Mouse (Mus musculus): ENCODE measurements around the gene H13. TPM values are rescaled to one million over a fixed set of nuclear protein-coding genes. Genes with fewer than 3 reads are reported as not detected.

The H13 gene
- polyA plus RNA-seq, 1 experiment, result 72.1 TPM

DNA sequence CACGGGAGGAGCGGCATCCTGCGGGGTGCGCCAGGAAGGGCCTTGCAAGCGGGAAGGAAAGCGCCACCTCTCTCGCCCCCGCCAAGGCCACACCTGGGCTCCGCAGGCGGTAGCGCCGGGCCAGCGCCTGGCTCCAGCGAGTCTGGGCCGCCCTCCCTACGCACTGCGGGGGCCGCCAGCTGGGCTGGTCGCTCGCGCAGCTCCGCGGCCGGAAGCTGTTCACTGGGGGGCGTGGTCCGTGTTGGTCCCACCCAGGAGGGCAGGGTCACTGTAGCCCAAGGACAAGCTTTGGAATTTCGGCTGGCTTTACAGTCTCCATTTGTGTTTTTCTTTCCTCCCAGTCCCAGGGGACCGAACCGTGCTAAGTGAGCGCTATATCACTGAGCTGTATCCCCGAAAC is 38.4 kb downstream of the H13 start:
- no peak for TF ChIP-seq GATA1 (IDR thresholded peaks at IDR 0.05; ENCODE audit: low read length)

DNA sequence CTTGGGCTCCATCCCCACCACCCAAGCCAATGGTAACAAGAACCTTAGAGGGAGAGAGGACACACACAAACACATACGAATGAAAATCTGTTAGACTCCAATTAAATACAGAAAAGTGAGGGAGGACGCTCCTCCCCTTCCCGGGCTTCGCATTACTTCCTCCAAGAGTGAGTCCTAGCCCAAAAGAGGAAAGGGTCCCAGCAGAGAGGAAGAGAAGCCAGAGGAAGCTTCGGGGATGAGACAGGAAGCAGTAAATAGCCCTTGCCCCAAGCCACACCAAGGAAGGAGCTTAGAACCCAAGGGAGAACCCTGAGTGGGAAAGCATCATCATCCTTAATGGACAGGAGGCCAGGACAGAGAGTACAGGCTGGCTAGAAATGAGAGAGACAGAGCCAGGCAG is 39.8 kb downstream of the H13 start:
- TF ChIP-seq GATA1 (IDR thresholded peaks at IDR 0.05; ENCODE audit: low read length), result no peak

GRCm38 (mm10) chr2:152716241-152716772 is 47.0 kb downstream of the H13 start:
- TF ChIP-seq GATA1 (IDR thresholded peaks at IDR 0.05; ENCODE audit: low read length), result no peak

- TF ChIP-seq GATA1 (IDR thresholded peaks at IDR 0.05; ENCODE audit: low read length), result no peak
These were observed 48.4 kb downstream of the H13 start for GRCm38 (mm10) chr2:152717652-152718051.

DNA sequence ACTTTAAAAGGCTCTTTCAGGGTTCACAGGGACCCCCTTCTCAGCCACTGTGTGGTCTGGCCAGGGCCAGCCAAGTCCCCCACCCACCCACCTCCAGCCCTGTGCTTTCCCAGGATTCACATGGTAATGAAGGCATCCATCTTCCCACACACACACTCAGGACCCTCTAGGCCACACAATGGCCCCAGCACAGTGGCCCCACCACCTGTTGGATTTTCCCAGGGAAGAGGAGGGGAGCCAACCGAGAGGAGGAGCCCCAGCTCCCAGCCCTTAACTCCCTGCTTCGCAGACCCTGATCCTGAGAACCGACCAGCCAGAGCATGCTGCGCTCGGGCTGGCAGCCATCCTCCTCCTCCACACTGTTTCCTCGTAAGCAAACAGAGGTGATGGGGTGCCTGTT is 48.8 kb downstream of the H13 start:
- no peak for TF ChIP-seq GATA1 (IDR thresholded peaks at IDR 0.05; ENCODE audit: low read length)

GRCm38 (mm10) chr2:152723651-152724331 is 54.5 kb downstream of the H13 start:
- no peak for TF ChIP-seq GATA1 (IDR thresholded peaks at IDR 0.05; ENCODE audit: low read length)

GRCm38 (mm10) chr2:152724332-152724723 is 55.1 kb downstream of the H13 start:
- TF ChIP-seq GATA1 (IDR thresholded peaks at IDR 0.05; ENCODE audit: low read length), result no peak

DNA sequence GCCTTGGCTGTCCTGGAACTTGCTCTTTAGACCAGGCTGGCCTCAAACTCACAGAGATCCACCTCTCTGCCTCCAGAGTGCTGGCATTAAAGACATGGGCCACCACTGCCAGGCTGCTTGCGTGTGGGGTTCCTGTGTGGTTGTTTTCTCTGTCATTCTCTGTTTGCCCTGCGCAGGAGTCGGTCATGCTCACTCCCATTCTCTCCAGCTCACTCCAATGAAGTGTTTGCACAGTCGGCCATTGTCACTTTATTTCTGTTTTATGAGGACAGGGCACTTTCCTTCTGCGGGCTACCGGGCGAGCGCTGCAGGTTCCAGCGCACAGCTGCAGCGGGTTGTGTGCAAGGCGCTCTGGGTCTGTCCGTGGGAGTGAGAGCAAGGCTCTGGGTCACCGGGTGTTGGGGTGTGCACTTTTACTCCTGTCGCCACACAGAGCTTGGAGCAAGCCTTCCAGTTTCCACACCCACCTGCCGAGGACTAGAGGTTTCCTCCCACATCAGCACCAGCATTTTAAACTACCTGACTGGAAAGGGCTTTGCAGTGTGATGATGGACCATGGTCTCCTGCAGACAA is 56.0 kb downstream of the H13 start:
- no peak for TF ChIP-seq GATA1 (IDR thresholded peaks at IDR 0.05; ENCODE audit: low read length)

DNA sequence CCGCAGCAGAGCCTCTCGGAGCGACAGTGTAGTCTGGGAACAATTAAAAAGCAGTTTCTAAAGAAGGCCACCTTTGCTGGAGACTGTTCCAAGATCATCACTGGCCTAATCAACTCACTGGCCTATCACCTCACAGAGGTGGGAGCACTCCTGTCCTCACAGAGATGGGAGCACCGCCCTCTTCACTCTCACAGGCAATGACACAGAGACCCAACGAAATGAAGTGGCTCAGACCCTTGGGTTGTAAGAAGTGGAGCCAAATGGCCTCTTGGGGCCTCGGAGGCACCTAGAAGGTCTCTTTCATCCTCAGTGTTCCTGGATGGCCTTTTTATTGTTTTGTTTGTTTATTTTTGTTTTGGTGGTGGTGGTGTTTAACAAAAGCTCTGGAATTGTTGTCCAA is 57.0 kb downstream of the H13 start:
- TF ChIP-seq GATA1 (IDR thresholded peaks at IDR 0.05; ENCODE audit: low read length), result no peak

DNA sequence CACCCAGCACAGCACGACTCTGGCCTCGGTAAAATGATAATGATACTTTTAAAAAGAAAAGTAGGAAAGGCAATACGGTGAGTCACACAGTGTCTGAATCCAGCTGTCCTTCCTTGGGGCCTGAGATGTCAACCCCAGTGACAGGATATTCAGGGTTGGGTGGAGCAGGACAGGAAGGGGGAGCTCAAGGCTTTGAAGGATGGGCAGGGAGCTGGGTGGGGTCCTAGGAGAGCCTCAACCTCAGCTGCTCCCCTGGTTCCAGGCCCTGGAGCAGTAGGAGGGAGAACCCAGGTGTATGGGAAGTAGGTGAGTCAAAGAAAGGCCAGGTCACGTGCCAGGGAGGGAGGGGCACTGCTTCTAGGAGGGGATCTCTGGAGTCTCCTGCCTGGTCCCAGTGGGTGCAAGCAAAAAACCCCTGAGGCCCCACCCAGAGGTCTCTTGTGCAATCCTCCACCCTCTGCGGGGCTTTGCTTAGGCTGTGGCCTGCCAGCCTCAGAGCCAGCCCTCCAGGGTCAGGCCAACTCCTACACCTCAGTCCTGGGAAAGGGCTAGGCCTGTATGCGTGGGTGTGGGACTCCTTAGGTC is 57.6 kb downstream of the H13 start:
- TF ChIP-seq GATA1 (IDR thresholded peaks at IDR 0.05; ENCODE audit: low read length), result no peak

DNA sequence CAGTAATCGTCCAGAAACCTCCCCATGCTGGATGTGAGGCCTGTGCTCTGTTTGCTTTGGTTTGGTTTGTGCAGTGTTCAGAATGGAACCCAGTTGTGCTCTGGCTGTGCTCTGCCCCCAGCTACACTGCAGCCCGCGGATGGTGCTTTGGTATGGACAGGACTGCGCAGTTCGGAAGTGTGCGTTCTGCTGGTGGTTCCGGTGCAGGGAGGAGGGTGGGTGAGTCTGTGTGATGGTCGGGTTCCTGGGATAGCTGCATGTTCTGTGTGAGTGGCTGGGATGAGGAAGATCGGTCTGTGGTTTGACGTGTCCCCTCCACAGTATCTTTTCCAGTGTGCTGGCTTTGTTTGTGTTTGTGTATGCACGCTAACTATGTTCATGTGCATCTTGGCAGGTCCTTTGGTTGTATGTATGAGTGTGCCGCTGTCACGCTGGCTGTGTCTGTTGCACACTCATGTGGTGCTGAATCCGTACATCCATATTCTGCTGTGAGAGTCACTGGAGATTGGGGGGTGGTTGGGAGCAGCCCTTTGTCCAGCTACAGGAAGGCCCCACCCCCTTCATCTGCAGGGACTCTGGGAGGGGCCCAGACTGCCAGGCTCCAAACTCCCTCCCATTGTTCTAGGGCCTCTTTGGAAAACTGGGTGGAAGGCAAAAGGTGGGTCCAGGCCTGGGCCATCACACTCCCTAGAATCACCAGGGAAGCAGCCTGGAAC is 58.7 kb downstream of the H13 start:
- no peak for TF ChIP-seq GATA1 (IDR thresholded peaks at IDR 0.05; ENCODE audit: low read length)

GRCm38 (mm10) chr2:152728594-152728993 is 59.3 kb downstream of the H13 start:
- TF ChIP-seq GATA1 (IDR thresholded peaks at IDR 0.05; ENCODE audit: low read length), result no peak

GRCm38 (mm10) chr2:152729013-152729635 is 59.9 kb downstream of the H13 start:
- TF ChIP-seq GATA1 (IDR thresholded peaks at IDR 0.05; ENCODE audit: low read length), result no peak

- TF ChIP-seq GATA1 (IDR thresholded peaks at IDR 0.05; ENCODE audit: low read length), result no peak
These were observed 60.4 kb downstream of the H13 start for GRCm38 (mm10) chr2:152729636-152730020.

- TF ChIP-seq GATA1 (IDR thresholded peaks at IDR 0.05; ENCODE audit: low read length), result no peak
These were observed 63.9 kb downstream of the H13 start for GRCm38 (mm10) chr2:152733201-152733600.

DNA sequence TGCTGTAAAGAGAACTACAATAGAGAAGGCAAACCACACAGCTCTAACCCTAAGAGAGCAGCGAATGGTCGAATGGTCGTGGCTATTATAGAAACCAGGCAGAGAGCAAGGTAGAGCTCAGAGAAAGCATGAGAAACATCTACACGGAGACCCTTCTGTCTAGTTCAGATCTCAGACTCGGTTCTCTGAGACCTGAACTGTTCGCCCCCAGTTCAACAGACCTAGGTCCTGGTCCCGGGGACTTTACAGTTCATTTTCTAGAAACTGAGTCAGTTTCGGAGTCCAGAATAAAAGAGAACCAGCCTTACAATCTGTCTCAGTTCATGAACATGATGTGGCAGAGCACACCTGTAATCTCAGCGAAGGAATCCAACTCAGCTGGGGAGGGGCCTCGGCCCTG is 65.2 kb downstream of the H13 start:
- TF ChIP-seq GATA1 (IDR thresholded peaks at IDR 0.05; ENCODE audit: low read length), result no peak
